Mouse (Mus musculus) spleen, adult 18-20 months (tissue): ENCODE results near the gene Hsf5.
A peak's percentile ranks its signal among the peaks of the same experiment; 100 is the strongest.

Experiments
- DNase-seq, 2 experiments: peaks; one replicate each; pipeline ENCODE4 v3.0.0; 2022; ENCODE audit warnings: mixed read lengths in 2 of 2

Hsf5 gene

DNA sequence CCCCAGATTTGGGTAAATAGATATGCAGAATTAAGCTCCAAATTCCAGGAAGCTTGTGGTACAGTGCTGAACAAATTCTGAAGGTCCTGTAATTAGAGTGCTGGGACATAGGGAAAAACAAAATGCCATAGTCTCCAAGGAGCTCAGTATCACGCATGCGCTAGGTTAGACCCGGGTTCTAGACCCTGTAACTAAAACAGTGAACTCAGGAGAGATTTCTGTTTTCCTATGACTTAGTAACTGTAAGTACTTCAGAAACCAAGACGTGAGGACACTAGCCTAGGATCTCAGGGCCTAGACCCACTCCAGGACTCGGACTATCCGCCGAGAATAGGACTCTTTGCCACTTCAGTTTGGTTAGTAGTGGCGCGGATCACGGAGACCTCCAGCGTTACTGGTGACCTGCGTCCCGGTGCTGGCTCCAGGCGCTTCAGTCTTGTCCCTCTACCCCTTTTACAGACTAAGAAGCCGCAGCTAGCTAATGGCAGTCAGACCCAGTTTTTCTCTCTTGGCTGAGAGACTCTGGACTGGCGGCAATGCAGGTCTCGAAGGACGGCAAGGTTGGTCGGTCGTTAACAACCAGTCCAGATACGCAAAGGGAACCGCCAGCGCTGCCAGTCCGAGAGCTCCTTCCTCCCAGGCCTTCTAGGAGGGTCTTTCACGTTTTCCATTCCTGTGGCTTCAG, 26.0 kb upstream of the Hsf5 start:
- peak in 1 of 2 experiments; percentile 36 for DNase-seq

DNA sequence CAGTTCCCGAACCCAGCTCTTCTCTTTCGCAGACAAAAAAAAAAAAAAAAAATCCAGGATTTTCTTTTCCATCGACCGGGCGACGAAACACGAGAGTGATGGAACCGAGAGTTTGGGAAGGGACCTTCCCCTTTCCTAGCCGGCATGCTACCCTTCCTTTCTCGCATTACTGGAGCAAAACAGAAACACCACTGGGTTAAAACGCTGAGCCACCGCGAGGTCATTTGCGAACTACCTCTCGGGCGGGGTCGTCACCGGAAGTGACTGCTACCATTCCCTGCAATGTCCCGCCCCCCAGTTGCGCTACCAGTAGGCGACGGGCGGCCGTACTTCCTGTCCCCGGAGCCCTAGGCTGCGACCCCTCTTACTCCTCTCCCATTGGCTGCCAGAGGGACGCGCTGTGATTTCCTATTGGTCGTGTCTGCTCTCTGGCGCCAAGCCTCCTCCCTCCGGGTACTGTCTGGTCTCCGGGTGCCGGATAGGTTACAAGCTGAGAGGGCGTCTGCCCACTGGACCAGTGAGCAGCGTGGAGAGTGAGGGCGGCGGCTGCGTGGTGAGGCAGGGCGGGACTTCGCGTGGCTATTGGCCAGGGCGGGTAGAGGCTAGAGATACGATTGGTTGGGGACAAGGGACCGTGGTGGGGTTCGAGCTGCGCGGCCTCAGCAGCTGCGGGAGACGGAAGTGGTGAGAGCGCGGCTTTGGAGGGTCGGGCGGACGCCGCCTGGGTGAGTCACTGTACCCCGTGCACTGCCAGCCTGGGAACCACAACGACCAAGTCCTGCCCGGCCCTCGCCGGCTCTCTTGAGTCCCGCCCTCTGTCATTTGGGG, 25.2 kb upstream of the Hsf5 start, which contains the start of gene Mtmr4:
Mtmr4 (plus strand) TSS at position 637 of the 828 bp plus-strand sequence.
- DNase-seq = peak; percentile 91 to 99

DNA sequence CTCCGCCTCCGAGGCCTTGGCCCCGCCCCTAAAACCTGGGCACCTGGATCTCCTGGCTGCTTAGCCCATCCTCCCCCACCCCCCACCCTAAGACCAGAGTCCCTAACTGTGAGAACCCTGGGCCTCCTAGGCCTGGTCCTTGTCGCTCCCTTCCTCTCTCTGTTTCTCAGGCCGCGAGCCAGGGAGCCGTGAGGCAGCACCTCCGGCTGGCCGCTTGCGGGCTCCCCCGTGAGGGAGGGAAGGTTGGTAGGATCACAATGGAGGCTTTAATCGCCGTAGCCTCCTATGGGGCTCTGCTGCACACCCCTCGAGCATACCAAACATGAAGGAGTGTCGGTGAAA, 24.6 kb upstream of the Hsf5 start:
- no peak for DNase-seq

DNA sequence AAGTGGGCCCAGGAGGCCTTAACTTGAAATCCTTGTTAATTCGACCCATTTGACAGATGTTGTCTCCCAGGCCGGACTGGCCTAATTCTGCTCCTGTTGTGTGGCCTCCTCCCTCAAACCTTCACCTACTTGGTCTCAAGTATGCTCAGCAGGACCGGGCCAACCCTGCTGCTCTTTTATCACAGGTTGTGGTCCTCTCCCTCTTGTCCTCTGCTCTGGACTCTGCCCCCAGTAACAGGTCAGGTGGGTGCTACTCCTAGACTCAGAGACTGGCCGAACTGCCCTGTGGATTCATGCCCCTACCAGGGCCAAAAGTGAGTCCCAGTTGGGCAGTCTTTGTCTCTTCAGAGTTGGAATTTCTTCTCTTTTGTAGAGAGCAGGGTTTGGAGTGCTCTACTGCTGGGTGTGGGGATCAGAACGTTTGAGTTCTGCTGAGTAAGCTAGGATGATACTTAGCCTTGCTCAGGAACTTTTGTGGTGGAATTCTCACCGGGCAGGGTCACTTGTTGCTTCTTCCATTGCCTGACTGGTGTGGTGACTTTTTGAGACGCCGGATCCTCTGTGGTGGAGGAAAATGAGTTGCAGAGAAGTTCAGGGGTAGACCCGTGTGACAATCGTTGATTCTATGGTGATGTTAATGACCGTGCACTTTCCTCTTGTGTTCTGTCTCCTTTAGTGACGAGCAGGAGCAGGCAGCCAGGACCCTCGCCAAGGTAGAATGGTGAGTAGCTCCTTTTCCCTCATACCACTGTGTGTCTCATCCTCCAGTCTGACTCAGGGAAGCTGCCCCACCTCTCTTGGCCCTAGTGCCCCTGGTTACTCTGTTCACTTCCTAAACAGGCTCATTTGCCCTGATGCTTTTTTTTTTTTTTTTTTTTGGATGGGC, 24.0 kb upstream of the Hsf5 start:
- DNase-seq = no peak

DNA sequence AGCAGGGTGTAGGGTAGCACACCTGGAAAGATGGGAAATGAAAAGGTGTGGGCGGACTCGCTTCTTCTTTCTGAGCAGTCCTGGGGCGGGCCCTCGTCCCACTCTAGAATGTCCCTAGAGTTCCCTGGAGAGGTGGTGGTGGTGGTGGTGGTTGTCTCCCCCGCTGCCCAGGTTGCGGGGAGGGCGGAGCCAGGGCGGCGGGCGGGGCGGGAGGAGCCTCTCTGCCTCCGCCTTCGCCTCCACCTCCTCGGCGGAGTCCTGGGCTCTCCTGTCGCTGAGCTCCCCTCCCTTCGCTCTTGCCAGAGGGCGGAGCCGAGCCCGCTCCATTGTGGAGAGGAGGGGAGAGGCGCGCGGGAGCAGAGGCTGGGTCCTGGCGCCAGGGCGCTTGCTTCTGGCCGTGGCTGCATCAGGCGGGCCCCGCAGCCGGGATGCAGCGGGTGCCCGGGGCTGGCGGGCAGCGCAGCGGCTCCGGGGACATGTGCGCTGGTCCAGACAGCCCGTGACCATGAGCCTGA, 21.6 kb upstream of the Hsf5 start:
- DNase-seq = peak; percentile 59 to 61

DNA sequence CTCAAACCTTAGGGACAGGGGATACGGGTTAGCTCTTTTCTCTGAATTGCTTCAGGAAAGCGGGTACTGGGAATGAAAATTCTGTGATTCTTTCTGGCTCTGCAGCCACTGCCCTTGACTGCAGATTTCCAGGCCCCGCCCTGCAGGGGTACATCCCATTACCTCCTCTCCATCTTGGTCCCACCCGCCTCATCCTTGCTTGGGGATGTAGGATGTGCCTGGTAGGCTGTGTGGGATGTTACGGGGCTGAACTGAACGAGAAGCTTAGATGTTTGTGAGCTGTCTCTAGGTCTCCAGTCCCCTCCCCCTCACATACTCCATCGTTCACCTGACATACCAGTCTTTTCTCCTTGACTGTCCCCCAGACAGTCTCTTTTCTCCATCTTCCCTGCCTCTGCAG, 21.0 kb upstream of the Hsf5 start:
- no peak for DNase-seq

DNA sequence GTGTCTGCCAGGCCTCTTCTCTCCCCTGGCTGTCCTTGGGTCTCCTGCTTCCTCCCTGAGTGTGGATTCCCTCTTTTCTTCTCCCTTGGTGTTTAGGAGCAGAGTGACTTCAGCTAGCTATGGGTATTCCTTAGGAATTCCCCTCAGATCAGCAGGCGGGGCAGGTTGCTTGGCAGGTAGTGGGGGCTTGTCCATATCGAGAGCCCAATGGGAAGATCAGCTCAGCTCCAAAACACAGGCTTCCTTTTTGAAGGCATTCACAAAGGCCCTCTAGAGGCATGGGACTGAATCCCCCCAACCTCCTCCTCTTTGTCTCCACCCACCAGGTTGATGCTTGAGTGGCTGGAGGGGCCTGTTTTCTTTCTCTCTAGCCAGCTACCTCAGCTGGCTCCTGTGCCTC, 20.5 kb upstream of the Hsf5 start:
- DNase-seq = no peak

DNA sequence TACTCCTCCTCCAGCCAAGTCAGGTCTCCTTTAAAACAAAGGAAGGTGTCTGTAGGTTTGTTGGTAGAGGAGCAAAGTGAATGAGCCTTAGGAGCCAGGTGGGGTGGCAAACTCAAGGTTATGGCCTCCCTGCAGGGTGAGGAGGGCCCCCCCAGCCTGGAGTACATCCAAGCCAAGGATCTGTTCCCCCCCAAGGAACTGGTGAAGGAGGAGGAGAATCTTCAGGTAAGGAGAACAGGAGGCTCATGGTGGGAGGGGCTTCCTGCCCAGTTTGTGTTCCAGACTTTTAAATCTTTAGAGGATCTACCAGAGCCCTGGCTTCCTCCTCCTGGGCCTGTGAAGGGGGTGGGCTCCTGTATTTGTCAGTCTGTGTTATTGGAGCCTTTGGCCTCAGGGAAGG, 19.9 kb upstream of the Hsf5 start:
- DNase-seq = no peak

DNA sequence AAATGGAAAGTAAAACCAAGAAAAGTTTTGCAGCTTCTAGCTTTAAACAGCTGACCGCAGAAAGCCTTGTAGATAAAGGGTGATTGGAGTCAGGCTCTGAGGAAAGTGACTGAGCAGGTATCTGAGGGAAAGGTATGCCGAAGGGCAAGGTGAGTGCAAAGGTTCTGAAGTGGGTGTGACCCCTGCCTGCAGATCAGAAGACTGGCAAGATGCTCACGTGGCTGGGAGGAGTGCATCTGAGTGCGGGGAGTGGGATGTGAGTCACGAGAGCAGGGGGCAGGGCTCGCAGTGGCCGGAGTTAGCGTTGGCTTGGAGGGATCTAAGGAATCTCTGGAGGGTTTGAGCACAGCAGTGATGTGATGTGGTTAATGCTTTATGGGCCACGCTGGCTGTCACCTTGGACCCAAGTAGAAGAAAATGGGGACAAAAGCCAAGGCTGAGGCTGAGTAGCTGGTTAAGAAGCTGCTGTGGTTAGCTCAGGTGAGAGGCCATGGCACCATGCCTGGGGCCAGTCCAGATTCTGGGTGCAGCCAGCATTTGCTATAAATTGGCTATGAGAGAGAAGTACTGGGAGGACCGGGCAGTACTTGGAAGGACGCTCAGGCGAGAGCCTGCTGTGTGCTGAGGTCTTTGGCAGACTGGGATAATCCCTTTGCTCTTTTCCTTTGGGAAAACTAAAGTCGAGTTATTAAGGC, 17.4 kb upstream of the Hsf5 start:
- DNase-seq = no peak

DNA sequence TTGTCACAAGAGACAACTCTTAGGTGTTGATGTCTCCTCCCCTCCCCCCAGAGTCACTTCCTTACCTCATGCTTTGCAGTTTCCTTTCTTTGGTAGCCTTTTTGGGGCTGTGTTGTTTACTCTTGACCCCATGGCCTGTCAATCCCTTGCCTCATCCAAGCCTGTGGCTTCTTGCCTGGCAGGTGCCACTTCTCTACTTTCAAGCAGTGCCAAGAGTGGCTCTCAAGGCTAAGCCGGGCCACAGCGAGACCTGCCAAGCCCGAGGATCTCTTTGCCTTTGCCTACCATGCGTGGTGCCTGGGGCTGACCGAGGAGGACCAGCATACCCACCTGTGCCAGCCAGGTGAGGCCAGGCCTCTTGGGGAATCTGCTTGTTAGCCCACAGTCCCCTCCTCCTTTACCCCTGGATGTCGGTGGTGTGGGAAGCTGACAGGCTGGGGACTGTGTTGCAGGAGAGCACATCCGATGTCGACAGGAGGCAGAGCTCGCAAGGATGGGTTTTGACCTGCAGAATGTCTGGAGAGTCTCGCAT, 16.6 kb upstream of the Hsf5 start:
- DNase-seq = no peak

DNA sequence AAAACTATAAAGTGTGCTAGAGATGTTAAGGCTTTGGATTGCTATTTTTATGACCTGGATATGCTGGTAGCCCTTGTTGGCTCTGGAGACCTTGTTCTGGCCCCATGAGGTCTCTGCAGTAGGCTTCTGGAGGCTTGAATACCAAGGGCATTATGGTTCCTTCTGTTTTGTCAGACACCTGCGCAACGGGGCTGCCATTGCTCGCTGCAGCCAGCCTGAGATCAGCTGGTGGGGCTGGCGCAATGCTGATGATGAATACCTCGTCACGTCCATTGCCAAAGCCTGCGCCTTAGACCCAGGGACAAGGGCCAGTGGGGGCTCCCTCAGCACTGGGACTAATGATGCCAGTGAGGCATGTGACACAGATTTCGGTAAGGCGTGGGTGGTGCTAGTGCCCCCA, 14.7 kb upstream of the Hsf5 start:
- no peak for DNase-seq

DNA sequence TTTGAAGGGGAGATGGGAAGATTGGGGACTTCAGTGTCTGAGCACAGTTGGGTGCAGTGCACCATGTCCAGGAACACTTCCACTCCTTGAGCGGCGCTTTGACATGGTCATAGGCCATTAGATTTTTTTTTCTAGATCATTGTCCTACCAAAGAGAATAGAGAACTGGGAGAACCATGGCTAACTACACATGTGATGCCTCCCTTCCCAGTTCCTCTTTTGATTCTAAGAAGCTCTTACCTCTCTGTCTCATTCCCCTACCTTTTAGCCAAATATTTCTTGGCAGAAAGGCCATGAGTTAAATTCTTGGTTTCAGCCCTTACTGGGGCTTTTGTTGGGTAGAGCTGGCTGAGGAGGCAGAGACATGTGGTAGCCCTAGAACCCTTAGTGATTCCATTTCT, 13.4 kb upstream of the Hsf5 start:
- no peak for DNase-seq

DNA sequence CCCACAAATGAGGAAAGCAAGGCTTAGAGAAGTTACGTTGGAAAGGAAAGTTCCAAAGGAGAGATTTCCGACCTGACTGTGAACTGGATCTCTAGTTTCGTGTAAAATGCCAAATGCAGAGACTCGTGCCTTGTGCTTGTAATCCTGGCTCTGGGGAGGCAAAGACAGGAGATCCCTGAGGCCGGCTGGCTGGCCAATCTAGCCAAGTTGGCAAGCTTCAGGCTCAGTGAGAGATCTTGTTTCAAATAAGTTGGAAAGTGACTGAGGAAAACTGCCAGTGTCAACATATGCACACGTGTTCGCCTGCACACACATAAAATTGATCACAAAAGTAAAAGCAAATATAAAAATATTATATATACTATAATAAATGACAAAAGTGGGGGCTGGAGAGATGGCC, 7.7 kb upstream of the Hsf5 start:
- DNase-seq = no peak

DNA sequence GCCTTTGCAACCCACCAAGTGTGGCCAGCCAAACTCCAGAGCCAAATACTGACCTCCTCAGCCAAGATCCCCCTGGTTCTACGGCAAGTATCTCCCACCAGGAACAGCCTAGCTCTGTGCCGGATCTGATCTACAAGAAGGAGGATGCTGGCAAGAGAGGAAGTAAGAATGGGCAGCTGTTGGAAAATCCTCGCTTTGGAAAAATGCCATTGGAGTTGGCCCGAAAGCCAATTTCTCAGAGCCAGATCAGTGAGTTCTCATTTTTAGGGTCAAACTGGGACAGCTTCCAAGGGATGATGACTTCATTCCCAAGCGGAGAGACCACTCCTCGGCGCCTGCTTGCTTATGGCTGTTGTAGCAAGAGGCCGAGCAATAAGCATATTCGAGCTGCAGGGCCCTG, 5.4 kb upstream of the Hsf5 start:
- no peak for DNase-seq

DNA sequence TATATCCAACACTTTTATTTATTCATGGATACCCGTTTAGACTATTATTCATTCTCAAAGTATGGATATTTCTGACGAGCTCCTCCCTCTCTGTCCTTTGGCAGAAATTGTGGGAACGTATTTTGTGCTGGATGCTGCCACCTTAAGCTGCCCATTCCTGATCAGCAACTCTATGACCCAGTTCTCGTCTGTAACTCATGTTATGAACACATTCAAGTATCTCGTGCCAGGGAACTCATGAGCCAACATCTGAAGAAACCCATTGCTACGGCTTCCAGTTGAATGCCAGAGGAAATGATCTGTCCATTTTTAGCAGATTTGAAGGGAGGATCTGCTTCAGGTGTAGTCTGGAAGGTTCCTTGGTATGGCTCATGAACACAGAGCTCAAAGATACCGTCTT, 3.0 kb upstream of the Hsf5 start:
- no peak for DNase-seq

DNA sequence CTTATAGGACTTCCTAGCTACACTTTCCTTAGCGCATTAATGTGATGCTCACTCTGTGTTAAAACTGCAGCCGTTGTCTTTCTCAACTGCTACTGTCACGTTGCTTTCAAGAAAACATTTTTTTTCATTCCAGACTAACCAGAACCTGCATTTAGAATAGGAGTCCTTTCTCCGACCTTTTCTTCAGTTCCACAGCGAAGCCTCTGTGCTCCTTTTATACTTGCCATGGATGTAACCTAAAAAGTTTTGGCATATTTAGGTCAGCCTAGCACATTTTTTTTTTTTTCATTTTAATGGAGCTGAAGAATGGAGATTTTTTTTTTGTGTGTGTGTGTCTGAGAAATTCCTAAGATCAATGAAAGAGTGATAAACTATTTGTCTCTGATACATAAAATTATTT, 1.4 kb upstream of the Hsf5 start:
- DNase-seq = no peak

DNA sequence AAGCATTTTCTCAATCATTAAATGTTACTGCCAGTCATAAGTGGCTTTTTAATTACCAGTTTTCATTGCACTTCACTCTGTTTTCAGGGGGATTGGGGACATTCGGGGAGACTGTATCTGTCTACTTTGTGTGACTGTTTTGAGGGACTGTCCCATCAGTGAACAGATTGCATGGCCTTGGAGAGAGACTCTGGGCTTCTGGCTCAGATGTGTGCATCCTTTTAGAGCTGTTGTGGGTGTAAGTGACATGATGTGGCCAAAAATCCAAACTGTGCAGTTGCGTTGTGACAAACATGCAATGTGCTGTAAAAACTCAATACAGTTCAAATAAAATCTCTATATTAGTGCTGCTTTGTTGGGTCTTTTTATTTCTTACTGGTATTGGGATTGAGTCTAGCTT, 1.0 kb upstream of the Hsf5 start:
- no peak for DNase-seq

DNA sequence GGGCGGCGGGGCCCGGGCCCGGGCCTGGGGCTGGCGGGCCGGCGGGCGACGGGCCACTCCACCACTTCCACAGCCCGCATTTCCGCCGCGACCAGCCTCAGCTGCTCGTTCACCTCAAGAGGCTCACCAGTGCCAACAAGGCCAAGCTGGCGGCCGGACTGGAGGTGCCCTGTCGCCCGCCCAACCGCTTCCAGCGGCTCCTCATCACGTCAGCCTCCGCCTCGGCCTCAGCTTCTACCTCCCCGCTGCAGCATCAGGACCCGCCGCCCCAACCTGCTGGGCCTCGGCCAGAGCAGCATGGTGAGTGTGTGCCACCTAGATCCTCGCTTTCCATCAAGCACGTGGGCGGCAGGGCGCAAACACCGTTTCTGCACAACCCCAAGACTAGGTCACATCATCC, 642 bp downstream of the Hsf5 start:
- DNase-seq = no peak

DNA sequence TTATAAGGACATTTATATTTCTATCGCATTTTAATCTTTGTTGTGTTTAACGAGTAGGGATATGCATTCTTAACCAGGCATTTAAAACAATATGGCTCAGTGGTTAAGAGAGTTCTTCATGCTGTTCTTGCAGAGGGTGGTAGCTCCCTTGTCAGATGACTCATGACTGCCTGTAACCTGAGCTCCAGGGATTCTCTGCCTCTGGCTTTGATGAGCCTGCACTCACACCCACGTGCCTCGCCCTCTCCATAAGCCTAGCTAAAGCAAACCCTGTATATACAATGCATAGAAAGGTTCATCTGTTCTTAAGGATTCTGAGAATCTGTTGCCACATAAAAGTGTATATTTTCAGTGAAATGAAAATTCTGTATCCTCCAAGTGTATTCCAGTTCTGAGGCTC, 6.2 kb downstream of the Hsf5 start:
- DNase-seq = no peak

DNA sequence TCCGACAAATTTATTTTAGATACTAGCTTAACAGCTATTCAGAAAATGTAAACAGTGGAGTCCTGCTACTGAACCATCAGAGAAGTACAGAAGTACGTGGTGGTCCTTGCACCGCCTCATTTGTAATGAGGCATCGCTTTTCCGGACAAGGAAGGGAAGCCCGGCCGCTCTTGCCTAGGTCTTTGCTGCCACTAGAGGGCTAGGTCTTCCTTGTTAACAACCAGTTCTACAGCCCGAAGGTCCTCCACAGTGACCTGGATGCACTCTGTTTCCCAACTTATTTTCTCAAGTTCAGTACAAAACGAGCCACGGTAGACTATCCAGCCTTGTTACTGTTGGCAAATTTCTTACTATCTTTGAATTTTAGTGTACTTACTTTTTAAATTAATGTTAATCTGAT, 12.9 kb downstream of the Hsf5 start:
- DNase-seq = peak in 1 of 2 experiments; percentile 38

DNA sequence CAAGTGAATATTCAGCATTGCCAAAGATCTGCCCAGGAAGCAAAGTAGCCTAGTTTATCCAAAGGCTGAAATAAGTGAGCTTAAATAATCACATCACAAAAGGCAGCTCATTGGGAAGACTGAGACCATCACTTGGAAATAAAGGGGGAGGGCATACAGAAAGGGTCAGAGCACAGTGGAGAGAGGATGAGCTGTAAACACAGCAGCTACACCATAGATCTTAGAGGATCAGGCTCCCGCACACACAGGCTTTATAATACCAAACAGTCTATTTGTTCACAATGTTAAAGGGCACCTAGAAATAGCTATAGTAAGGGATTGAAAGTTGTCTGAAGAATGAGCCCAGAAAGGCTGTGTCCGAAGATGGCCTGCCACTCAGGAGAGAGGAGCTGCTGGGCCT, 21.8 kb downstream of the Hsf5 start:
- no peak for DNase-seq

DNA sequence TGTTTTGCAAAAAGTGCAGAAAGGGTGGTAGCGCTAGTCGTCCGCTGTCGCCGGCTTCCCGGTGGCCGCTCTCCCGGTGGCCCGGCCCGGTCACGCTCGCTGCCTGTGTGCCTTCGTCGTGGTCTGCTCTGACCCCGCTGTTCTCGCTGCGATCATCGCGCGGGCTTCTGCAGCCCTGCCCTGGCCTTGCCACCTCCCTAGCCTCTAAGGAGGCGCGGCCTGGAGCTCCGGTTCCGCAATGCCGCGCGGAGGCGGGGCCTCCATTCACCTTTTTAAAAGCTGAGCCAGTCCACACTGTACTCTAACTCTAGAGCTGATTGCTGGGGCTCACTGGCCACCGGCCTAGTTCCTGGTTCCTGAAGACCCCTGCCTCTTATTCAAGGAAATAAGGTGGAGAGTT, 22.2 kb downstream of the Hsf5 start:
- DNase-seq = peak; percentile 25 to 63

DNA sequence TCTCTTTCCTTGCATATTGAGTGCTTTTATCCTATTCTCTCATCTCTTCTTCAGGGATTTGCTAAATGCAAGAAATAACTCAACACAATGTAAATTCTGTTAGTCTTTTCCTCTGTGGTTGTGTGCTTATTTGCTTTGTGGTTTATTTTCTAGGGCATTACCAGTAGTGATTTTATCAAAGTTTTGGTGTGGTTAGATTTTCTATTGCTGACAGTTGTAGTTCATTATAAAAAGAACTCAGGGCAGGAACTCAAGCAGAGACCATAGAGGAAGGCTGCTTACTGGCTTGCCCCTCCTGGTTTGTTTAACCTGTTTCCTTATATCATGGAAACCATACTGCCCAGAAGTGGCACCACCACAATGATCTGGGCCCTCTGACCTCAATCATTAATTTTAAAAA, 25.9 kb downstream of the Hsf5 start:
- no peak for DNase-seq
